Mouse (Mus musculus) E14TG2a.4 (cell line): ENCODE results near the gene Atp2b4.

Source experiments
- H3K27me3 ChIP-seq: 2 replicates; pipeline ENCODE4 v1.6.1; 2014; ENCODE audit warnings: low read length, control low read depth; ENCODE audit not compliant: insufficient read depth
- H3K36me3 ChIP-seq: 2 replicates; pipeline ENCODE4 v1.6.1; 2014; ENCODE audit warnings: low read length, control low read depth; ENCODE audit not compliant: insufficient read depth
- H3K4me1 ChIP-seq: replicated peaks from 2 replicates; pipeline ENCODE4 v1.6.1; 2014; ENCODE audit warnings: low read depth, low read length, control low read depth
- H3K4me3 ChIP-seq: replicated peaks from 2 replicates; pipeline ENCODE4 v1.5.1; 2014; ENCODE audit warnings: mild to moderate bottlenecking, low read length
- H3K9me3 ChIP-seq: 2 replicates; pipeline ENCODE4 v1.6.1; 2014; ENCODE audit warnings: low read length, control low read depth
- CTCF ChIP-seq: conservative IDR thresholded peaks from 2 replicates; pipeline ENCODE4 v1.5.1; 2014; ENCODE audit warnings: low read length
- NANOG ChIP-seq: IDR thresholded peaks from 2 replicates; pipeline ENCODE4 v1.6.1; 2014; ENCODE audit warnings: borderline replicate concordance, low read length, mixed read lengths
- POU5F1 ChIP-seq: IDR thresholded peaks from 2 replicates; pipeline ENCODE4 v1.6.1; 2014; ENCODE audit warnings: low read length, borderline replicate concordance

The Atp2b4 gene

DNA sequence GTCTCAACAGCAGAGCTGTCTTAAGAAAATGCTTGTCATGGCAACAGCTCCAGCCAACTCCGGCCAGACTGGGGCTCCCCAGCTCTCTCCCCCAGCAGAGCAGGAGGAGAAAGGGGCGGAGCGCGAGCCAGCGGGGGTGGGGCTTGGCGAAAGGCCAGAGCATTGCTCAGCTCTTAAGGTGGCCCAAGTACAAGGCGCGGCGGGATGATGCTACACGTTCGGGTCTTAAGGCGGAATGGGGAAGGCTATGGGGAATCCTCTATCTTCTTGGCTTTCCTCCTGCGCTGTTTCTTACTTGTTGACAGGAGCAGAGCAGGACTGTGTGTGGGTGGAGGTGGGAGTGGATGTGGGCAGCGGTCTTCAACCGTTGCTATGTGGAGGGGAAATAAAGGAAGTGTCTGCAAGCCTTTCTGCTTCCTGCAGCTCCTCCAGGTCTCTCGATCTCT lies at the start of gene Atp2b4:
Gene Atp2b4, minus strand, starts transcription at position 94 of the 446 bp plus-strand sequence.
- Histone ChIP-seq H3K4me3 (peak within 1 kb of the TSS; percentile 78), H3K4me1 (peaks cover 41% of the 10 kb centered on the region), H3K9me3 (no peaks in the 10 kb centered on the region), H3K27me3 (peaks cover 78% of the 10 kb centered on the region), H3K36me3 (no peaks in the 10 kb centered on the region)
- TF ChIP-seq NANOG (no peak), POU5F1 (no peak), CTCF (no peak)

DNA sequence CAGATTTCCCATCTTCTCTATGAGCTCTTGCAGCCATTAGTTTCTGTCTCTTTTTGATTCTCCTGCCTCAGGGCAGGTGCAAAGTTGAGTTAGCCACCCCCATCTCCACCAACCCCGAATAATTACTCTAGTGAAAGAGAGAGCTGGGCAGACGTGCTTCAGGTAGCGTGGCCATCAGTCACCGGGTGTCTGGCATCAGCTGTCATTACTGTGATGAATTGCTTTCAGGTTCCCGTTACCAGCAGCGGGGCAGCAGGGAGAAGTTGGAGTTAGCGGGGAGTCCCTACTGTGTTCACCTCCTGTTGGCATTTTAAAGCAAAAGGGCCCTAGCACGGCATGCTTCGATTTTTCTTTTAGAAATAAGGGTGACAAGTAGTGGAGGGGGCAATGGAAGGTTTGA lies 43.9 kb upstream of the Atp2b4 start:
- TF ChIP-seq NANOG = no peak
- TF ChIP-seq CTCF = no peak
- no peak for TF ChIP-seq POU5F1
- H3K36me3 ChIP-seq = no peaks in the 10 kb centered on the region
- H3K4me3 ChIP-seq = no peak overlapping the region
- peaks cover 21% of the 10 kb centered on the region for H3K27me3 ChIP-seq
- 0 out of 2 replicates have a peak, but pooled peaks cover 3% of the 10 kb centered on the region for H3K9me3 ChIP-seq
- peaks cover 19% of the 10 kb centered on the region for H3K4me1 ChIP-seq

DNA sequence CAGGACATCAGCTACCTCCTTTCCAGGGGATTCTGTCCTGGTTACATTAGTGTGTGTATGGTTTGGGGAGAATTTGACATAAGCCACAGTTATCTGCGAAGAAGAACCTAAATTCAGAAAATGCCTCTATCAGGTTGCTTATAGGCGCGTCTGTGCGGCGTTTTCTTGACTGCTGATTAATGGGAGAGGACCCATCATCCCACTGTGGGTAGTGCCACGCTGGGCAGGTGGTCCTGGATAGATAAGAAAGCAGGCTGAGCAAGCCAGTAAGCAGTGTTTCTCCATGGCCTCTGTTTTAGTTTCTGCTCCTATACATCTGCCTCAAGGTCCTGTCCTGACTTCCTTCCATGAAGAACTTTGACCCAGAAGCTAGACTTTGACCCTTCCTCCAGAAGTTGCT lies 43.1 kb upstream of the Atp2b4 start:
- Histone ChIP-seq H3K4me3 (no peak overlapping the region), H3K36me3 (no peaks in the 10 kb centered on the region), H3K27me3 (peaks cover 21% of the 10 kb centered on the region), H3K4me1 (peaks cover 19% of the 10 kb centered on the region), H3K9me3 (0 out of 2 replicates have a peak, but pooled peaks cover 3% of the 10 kb centered on the region)
- TF ChIP-seq CTCF = no peak
- no peak for TF ChIP-seq NANOG
- no peak for TF ChIP-seq POU5F1

DNA sequence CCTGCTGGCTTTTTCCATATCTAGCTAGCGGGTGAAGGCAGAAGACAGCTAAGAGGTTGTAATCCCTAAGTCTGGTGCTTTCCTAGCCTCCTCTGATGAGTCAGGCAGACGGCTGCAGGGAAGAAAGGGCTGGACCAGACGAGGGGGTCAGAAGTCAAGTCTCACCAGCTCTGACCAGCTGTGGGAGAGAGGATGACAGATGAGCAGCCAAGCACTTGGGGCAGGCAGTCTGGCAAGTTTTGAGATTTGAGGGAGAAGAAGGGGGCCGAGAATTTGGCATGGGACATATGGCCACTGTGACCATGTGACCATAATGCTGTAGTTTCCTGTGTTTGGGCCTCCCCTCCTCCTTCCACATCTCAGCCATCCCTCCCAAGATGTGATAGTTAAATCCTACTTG lies 42.5 kb upstream of the Atp2b4 start:
- Histone ChIP-seq H3K36me3 (no peaks in the 10 kb centered on the region), H3K27me3 (peaks cover 21% of the 10 kb centered on the region)

DNA sequence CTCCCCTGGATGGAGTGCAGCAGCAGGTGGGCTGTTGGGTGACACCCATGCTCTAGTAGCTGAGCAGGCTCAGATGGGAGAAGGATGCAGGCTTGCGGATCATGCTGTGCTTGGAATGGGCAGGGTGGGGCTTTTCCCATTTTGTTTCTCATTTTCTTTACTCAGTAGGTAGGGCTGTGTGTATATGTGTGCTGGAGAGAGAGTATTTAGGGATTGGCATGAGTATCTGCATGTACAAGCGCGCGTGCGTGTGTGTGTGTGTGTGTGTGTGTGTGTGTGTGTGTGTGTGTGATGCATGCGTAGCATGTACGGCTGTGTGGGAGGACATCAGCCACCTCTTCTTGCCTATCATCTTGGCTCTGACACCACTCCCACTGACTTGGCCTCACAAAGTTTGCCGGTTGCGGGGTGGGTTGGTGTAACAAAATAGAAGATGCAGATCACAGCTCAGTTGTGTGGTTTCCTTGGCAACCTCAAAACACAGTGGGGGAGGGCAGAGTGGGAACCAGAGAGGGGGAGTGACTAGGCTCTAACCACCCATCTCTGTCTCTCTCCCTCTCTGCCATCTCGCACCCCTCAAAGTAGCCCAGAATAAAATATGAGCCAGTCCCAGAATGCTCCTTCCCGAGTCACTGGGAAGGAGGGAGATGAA lies 41.4 kb upstream of the Atp2b4 start:
- Histone ChIP-seq H3K27me3 (peaks cover 21% of the 10 kb centered on the region), H3K4me3 (no peak overlapping the region), H3K4me1 (peaks cover 19% of the 10 kb centered on the region), H3K9me3 (no peaks in the 10 kb centered on the region), H3K36me3 (no peaks in the 10 kb centered on the region)
- TF ChIP-seq POU5F1 (no peak), NANOG (no peak), CTCF (no peak)

More for the DNA sequence above, 42.5 kb upstream of the Atp2b4 start:
- Histone ChIP-seq H3K9me3 (0 out of 2 replicates have a peak, but pooled peaks cover 3% of the 10 kb centered on the region), H3K4me1 (peaks cover 19% of the 10 kb centered on the region), H3K4me3 (no peak overlapping the region)
- TF ChIP-seq NANOG = no peak

DNA sequence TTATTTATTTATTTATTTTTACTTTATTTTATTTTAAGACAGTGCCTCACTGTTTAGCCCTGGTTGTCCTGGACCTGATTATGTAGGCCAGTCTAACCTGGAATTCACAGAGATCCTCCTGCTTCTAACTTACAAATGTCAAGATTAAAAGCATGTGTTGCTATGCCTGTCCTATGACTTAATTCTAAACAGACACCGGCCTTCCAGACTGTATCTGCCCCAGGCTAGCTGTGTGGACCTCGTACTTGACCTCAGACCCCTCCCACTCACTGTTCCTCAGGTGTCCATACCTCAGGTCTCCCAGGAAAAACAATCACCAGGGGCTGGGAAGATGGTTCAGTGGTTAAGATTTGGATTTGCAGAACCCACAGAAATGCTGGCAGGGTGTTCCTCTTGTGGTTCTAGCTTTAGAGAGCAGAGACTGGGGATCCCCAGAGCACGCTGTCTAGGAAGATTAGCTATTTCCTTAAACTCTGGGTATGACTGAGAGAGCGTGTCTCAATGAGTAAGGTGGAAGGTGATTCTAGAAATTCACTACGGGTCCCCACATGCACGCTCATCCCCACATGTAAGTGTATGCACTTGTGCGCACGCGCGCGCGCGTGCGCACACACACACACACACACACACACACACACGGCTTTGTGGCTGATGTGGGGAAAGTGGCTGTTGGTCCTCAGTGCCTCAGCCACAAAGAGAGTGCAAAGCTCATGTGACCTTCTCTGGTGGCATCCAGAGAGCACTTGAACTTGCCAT lies 40.5 kb upstream of the Atp2b4 start:
- Histone ChIP-seq H3K27me3 (peaks cover 21% of the 10 kb centered on the region), H3K9me3 (no peaks in the 10 kb centered on the region), H3K4me3 (no peak overlapping the region), H3K4me1 (peaks cover 19% of the 10 kb centered on the region), H3K36me3 (no peaks in the 10 kb centered on the region)
- no peak for TF ChIP-seq POU5F1

DNA sequence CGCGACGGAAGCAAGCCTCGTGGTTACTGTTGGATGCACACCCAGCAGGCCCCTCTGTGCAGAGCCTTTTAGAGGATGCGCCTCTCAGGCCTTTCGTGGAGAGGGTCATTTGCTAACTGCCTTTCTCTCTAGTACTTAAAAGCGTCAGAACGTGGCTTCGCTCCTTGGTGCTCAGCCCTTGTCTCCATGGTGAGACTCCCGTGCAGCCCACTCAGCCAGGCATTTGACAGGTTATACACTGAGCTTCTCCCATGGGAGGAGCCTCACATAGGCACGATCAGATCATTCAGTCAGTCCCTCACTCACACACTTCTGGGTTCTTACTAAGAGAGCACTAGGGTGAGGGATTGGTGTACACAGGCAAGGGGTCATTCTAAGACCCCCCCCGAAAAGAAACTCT lies 39.7 kb upstream of the Atp2b4 start:
- no peaks in the 10 kb centered on the region for H3K36me3 ChIP-seq
- no peaks in the 10 kb centered on the region for H3K9me3 ChIP-seq
- peaks cover 21% of the 10 kb centered on the region for H3K27me3 ChIP-seq
- TF ChIP-seq POU5F1 (no peak), NANOG (no peak), CTCF (no peak)
- H3K4me3 ChIP-seq = no peak overlapping the region
- peaks cover 19% of the 10 kb centered on the region for H3K4me1 ChIP-seq

DNA sequence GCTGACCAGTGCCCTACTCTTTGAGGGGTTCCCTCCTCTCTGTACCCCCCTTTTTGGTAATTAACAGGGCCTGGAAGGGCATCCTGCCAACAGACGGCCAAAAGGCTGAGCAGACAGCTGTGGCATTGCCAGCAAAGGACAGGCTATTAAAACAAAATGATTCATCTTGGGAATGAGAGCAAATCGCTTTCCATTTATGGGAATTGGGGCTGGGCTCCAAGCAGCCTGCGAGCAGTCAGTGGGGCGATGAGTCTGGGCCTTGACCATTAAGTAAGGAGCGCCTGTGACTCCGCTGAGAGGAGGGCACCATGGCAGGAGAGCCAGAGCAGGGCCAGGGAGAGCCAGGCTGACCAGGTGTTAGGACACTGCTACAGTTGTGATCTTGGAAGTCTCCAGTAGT lies 33.5 kb upstream of the Atp2b4 start:
- Histone ChIP-seq H3K4me1 (peaks cover 14% of the 10 kb centered on the region), H3K36me3 (no peaks in the 10 kb centered on the region), H3K4me3 (no peak overlapping the region), H3K9me3 (no peaks in the 10 kb centered on the region), H3K27me3 (peaks cover 16% of the 10 kb centered on the region; the same call in 1 of the 2 replicates)
- TF ChIP-seq POU5F1 (no peak), CTCF (no peak), NANOG (no peak)
